Mouse (Mus musculus): ENCODE measurements around the gene Gm3448. TPM values are rescaled to one million over a fixed set of nuclear protein-coding genes. Genes with fewer than 3 reads are reported as not detected.
"Not testable (repeated sequence)": the region's sequence is repeated elsewhere in the genome, so short reads cannot be mapped to it uniquely, and the experiment has no call there.

The Gm3448 gene
- polyA plus RNA-seq, 1 experiment from 2014 or later: 5.4 TPM

GRCm38 (mm10) chr17:14994140-14994539, 47.2 kb downstream of the Gm3448 start:
- H3K4me1 ChIP-seq (ENCODE audit: insufficient read depth); H3K4me3 ChIP-seq (ENCODE audit: low read depth, low read length); H3K27me3 ChIP-seq (ENCODE audit: insufficient read depth, low read length); H3K27ac ChIP-seq (ENCODE audit: low read depth); H3K36me3 ChIP-seq (replicated peaks; ENCODE audit: insufficient read depth, low read length); ATAC-seq; H3K9ac ChIP-seq (replicated peaks); DNase-seq; H3K9me3 ChIP-seq (ENCODE audit: low read length); H3K4me2 ChIP-seq (ENCODE audit: low read depth, low read length): not testable (repeated sequence)
- no CpG with 5 or more reads among the region's 5 CpGs for WGBS (ENCODE audit: insufficient replicate concordance)

GRCm38 (mm10) chr17:14993139-14993832, 48.1 kb downstream of the Gm3448 start:
- not testable (repeated sequence) for H3K4me2 ChIP-seq (ENCODE audit: low read depth, low read length); H3K27me3 ChIP-seq (ENCODE audit: insufficient read depth, low read length); H3K27ac ChIP-seq (ENCODE audit: low read depth); H3K9me3 ChIP-seq (ENCODE audit: low read length); H3K9ac ChIP-seq (replicated peaks); DNase-seq; H3K36me3 ChIP-seq (replicated peaks; ENCODE audit: insufficient read depth, low read length); H3K4me1 ChIP-seq (ENCODE audit: insufficient read depth); H3K4me3 ChIP-seq (ENCODE audit: low read depth, low read length)
- peak; percentile 53 for ATAC-seq
- no CpG with 5 or more reads among the region's 47 CpGs for WGBS (ENCODE audit: insufficient replicate concordance)

GRCm38 (mm10) chr17:14992522-14993138, 48.7 kb downstream of the Gm3448 start:
- H3K9ac ChIP-seq (replicated peaks); H3K27ac ChIP-seq (ENCODE audit: low read depth); H3K27me3 ChIP-seq (ENCODE audit: insufficient read depth, low read length); H3K4me1 ChIP-seq (ENCODE audit: insufficient read depth); H3K4me2 ChIP-seq (ENCODE audit: low read depth, low read length); H3K36me3 ChIP-seq (replicated peaks; ENCODE audit: insufficient read depth, low read length); DNase-seq; H3K4me3 ChIP-seq (ENCODE audit: low read depth, low read length); H3K9me3 ChIP-seq (ENCODE audit: low read length): not testable (repeated sequence)
- no CpG with 5 or more reads among the region's 98 CpGs for WGBS (ENCODE audit: insufficient replicate concordance)
- ATAC-seq: peak; percentile 80

- not testable (repeated sequence) for H3K4me2 ChIP-seq (ENCODE audit: low read depth, low read length); H3K4me1 ChIP-seq (ENCODE audit: insufficient read depth); DNase-seq; H3K9ac ChIP-seq (replicated peaks); H3K36me3 ChIP-seq (replicated peaks; ENCODE audit: insufficient read depth, low read length); H3K9me3 ChIP-seq (ENCODE audit: low read length); ATAC-seq; H3K27ac ChIP-seq (ENCODE audit: low read depth); H3K4me3 ChIP-seq (ENCODE audit: low read depth, low read length); H3K27me3 ChIP-seq (ENCODE audit: insufficient read depth, low read length)
- 78% methylated on average over 4 of the region's 5 CpGs for WGBS (ENCODE audit: insufficient replicate concordance)
Observed at GRCm38 (mm10) chr17:14990116-14990702, 51.1 kb downstream of the Gm3448 start.

- not testable (repeated sequence) for H3K36me3 ChIP-seq (replicated peaks; ENCODE audit: insufficient read depth, low read length); H3K4me1 ChIP-seq (ENCODE audit: insufficient read depth); H3K9me3 ChIP-seq (ENCODE audit: low read length); H3K9ac ChIP-seq (replicated peaks); H3K4me2 ChIP-seq (ENCODE audit: low read depth, low read length); H3K4me3 ChIP-seq (ENCODE audit: low read depth, low read length); DNase-seq; H3K27ac ChIP-seq (ENCODE audit: low read depth); H3K27me3 ChIP-seq (ENCODE audit: insufficient read depth, low read length)
- no CpG with 5 or more reads among the region's 60 CpGs for WGBS (ENCODE audit: insufficient replicate concordance)
- peak; percentile 98 for ATAC-seq
Observed at GRCm38 (mm10) chr17:14978362-14979038, 62.8 kb downstream of the Gm3448 start, which contains the start of the genes 9030025P20Rik and Gm3417. Gene 9030025P20Rik (plus strand): TSS chr17:14978468. Gene Gm3417 (minus strand): TSS chr17:14978790.

- H3K4me2 ChIP-seq (ENCODE audit: low read depth, low read length); H3K27ac ChIP-seq (ENCODE audit: low read depth); H3K9ac ChIP-seq (replicated peaks); H3K4me3 ChIP-seq (ENCODE audit: low read depth, low read length); DNase-seq; H3K36me3 ChIP-seq (replicated peaks; ENCODE audit: insufficient read depth, low read length); H3K9me3 ChIP-seq (ENCODE audit: low read length); H3K4me1 ChIP-seq (ENCODE audit: insufficient read depth); H3K27me3 ChIP-seq (ENCODE audit: insufficient read depth, low read length): not testable (repeated sequence)
- peak; percentile 43 for ATAC-seq
- under 1% methylated on average over 4 of the region's 7 CpGs for WGBS (ENCODE audit: insufficient replicate concordance)
Observed at GRCm38 (mm10) chr17:14977718-14978361, 63.5 kb downstream of the Gm3448 start.

DNA sequence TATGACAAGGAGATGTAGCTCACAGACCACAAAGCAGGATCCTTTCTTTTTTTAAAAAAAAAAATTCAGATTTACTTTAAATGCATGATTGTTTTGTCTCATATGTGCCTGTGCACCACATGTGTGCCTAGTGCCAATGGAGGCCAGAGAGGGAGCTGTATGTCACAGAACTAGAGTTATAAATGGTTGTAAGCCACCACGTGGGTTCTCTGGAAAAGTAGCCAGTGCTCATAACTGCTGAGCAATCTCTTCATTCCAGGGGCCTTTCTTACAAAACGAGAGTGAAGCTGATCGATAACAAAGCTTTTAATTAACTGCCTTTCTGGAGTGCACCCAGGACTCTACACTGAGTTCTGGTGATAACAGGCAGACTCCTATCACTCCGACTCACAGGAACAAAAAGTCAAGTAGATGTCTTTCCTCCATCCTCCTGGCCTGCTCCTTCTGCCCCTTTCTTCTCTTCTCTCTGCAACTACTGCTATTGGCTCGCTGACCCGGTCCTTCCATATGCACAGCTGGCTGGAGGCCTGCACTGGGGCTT, 72.9 kb downstream of the Gm3448 start:
- no CpG with 5 or more reads among the region's 6 CpGs for WGBS (ENCODE audit: insufficient replicate concordance)
- not testable (repeated sequence) for H3K27ac ChIP-seq (ENCODE audit: low read depth); H3K27me3 ChIP-seq (ENCODE audit: insufficient read depth, low read length); H3K36me3 ChIP-seq (replicated peaks; ENCODE audit: insufficient read depth, low read length); H3K9me3 ChIP-seq (ENCODE audit: low read length); H3K4me2 ChIP-seq (ENCODE audit: low read depth, low read length); H3K4me3 ChIP-seq (ENCODE audit: low read depth, low read length); H3K4me1 ChIP-seq (ENCODE audit: insufficient read depth); DNase-seq; H3K9ac ChIP-seq (replicated peaks)
- ATAC-seq: peak; percentile 80

GRCm38 (mm10) chr17:14961557-14962154, 79.7 kb downstream of the Gm3448 start:
- peak; percentile 61 for ATAC-seq
- not testable (repeated sequence) for H3K27ac ChIP-seq (ENCODE audit: low read depth); DNase-seq; H3K9ac ChIP-seq (replicated peaks); H3K27me3 ChIP-seq (ENCODE audit: insufficient read depth, low read length); H3K4me3 ChIP-seq (ENCODE audit: low read depth, low read length); H3K9me3 ChIP-seq (ENCODE audit: low read length); H3K4me1 ChIP-seq (ENCODE audit: insufficient read depth); H3K36me3 ChIP-seq (replicated peaks; ENCODE audit: insufficient read depth, low read length); H3K4me2 ChIP-seq (ENCODE audit: low read depth, low read length)
- WGBS (ENCODE audit: insufficient replicate concordance): no CpG with 5 or more reads among the region's 44 CpGs
